ENCODE assay signal across 8 mouse cellular contexts in genomic region chr3:137367826-137368325, GRCm38 (mm10). TPM values are rescaled to one million over a fixed set of nuclear protein-coding genes. Genes with fewer than 3 reads are reported as not detected.
DNase-seq lines count a peak whose midpoint lies in the region.
"Had no signal": no experiment of that assay in that cellular context is flagged by ENCODE, and none has a peak within 500 bp of the region (broad histone marks: within the 10 kb centered on the region; RNA-seq: fewer than 3 reads in every experiment).

No protein-coding gene starts in this region.

- intact Hi-C loops in left cerebral cortex, postnatal 4 days (cut with DNase I) = no loop called here
- intact Hi-C loops in left cerebral cortex, postnatal 10 days (cut with DNase I) = no loop called here

- H3K9me3 ChIP-seq in heart, embryonic 10.5 days = no peaks in the 10 kb centered on the region

- DNase-seq in left cerebral cortex, postnatal 4 days = peak; percentile 91
- no peak for DNase-seq in left cerebral cortex, postnatal 10 days (ENCODE audit: extremely low spot score in 1 of 2, low spot score in 2 of 2)
- peak; percentile 99 for DNase-seq in cerebellum, adult 11-12 months
- DNase-seq in cerebellum, postnatal 4 days (ENCODE audit: low spot score in 2 of 2) = peak; percentile 23 to 75
- peak; percentile 15 to 41 for DNase-seq in layer of hippocampus, postnatal 36 days
- no peak for DNase-seq in heart, embryonic 10.5 days (ENCODE audit: low spot score)
- no peak for DNase-seq in adrenal gland, adult (ENCODE audit: inconsistent age in 2 of 2, low spot score in 1 of 2)

- H3K4me3 ChIP-seq in heart, embryonic 10.5 days = no peak overlapping the region

- no peaks in the 10 kb centered on the region for H3K4me1 ChIP-seq in heart, embryonic 10.5 days

- no peaks in the 10 kb centered on the region for H3K36me3 ChIP-seq in heart, embryonic 10.5 days

- WGBS in heart, embryonic 10.5 days = 69% methylated on average over 3 of the region's 3 CpGs

- no peak overlapping the region for H3K27ac ChIP-seq in heart, embryonic 10.5 days

- no peaks in the 10 kb centered on the region for H3K27me3 ChIP-seq in heart, embryonic 10.5 days (ENCODE audit: insufficient read depth, poor library complexity, severe bottlenecking)

RNA-seq across cellular contexts. Expression of gene Emcn, which starts 27.0 kb away (rescaled TPM):
- 1 to 10 TPM; 4.0 to 4.4 TPM for total RNA-seq in left cerebral cortex, postnatal 4 days (2021)
- total RNA-seq in left cerebral cortex, postnatal 10 days (2021) = 1 to 10 TPM; 5.7 to 6.3 TPM
- 1 to 10 TPM; 5.6 to 7.0 TPM for total RNA-seq in layer of hippocampus, postnatal 36 days (2021)
- polyA plus RNA-seq in heart, embryonic 10.5 days (2016; fragmentation: Nextera tagmentation; extraction: Ambion mirVana) = 44.2 and 63.2 TPM in 2 replicates
- total RNA-seq: megakaryocyte, adult 5-6 weeks had no signal

Comparison
In these comparisons a context has a peak if more than half of its experiments do, and no peak if none do; other contexts are left out.
1. DNase-seq: peak in left cerebral cortex, postnatal 4 days (single experiment), cerebellum, adult 11-12 months (single experiment), cerebellum, postnatal 4 days (2 of 2) and layer of hippocampus, postnatal 36 days (2 of 2); none in left cerebral cortex, postnatal 10 days (0 of 2), heart, embryonic 10.5 days (single experiment) and adrenal gland, adult (0 of 2).